Mouse (Mus musculus): ENCODE measurements at regions not wholly inside any gene's neighbourhood (a gene's known extent, or its start where the extent isn't known, plus 50 kb on each side); places are given as distances from the start of the nearest gene placed in this dataset.

DNA sequence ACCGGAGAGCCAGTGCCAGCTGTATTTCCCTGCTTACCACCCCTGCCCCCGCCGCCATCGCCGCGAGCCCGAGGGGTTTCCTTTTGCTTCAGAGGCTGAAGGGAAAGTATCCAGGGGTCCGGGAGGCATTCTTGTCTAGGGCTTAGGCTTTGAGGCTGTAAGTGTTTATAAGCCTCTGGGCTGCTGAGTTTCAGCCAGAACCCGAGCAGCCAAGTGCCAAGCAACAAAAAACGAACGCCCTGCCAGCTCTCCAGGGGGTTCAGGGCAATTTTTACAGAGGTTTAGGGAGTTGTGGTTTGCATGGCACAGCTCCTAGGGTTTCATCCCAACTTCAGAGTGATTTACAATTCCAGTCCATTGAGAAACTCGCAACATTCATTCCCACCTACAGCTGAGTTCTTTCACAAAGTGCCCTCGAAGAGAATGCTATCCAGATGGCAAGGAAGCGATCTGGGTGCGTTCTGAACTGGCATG lies 109.2 kb upstream of the Parp11 start:
- H3K27me3 ChIP-seq (ENCODE audit: control insufficient read depth, insufficient read depth, low read length), result no peaks in the 10 kb centered on the region
- H3K4me3 ChIP-seq (ENCODE audit: low read depth, low read length), result no peak overlapping the region
- 0 out of 2 replicates have a peak overlapping the region, but pooled peaks have one; percentile 30 for H3K9ac ChIP-seq (ENCODE audit: low read length)
- 9% methylated on average over 15 of the region's 15 CpGs for WGBS
- no peaks in the 10 kb centered on the region for H3K36me3 ChIP-seq (ENCODE audit: control insufficient read depth, insufficient read depth, low read length)
- 0 out of 2 replicates have a peak, but pooled peaks have one; percentile 6 for ATAC-seq (ENCODE audit: insufficient read depth, low FRiP score, low TSS enrichment)
- peak overlapping the region; percentile 21 for H3K4me2 ChIP-seq (ENCODE audit: low read depth)
- H3K4me1 ChIP-seq (ENCODE audit: control insufficient read depth, insufficient read depth, low read length), result peaks cover 33% of the 10 kb centered on the region
- DNase-seq (ENCODE audit: low spot score), result no peak
- H3K9me3 ChIP-seq (ENCODE audit: control insufficient read depth, low read length), result no peaks in the 10 kb centered on the region
- H3K27ac ChIP-seq (ENCODE audit: low read depth, low read length), result peak overlapping the region; percentile 91

GRCm38 (mm10) chr6:127338412-127338811 lies 108.2 kb upstream of the Parp11 start:
- Histone ChIP-seq H3K27ac (ENCODE audit: low read depth, low read length) (no peak overlapping the region; the same call in 1 of the 2 replicates), H3K4me2 (ENCODE audit: low read depth) (no peak overlapping the region), H3K36me3 (ENCODE audit: control insufficient read depth, insufficient read depth, low read length) (no peaks in the 10 kb centered on the region), H3K4me1 (ENCODE audit: control insufficient read depth, insufficient read depth, low read length) (peaks cover 33% of the 10 kb centered on the region), H3K9me3 (ENCODE audit: control insufficient read depth, low read length) (no peaks in the 10 kb centered on the region), H3K27me3 (ENCODE audit: control insufficient read depth, insufficient read depth, low read length) (no peaks in the 10 kb centered on the region), H3K9ac (ENCODE audit: low read length) (no peak overlapping the region), H3K4me3 (ENCODE audit: low read depth, low read length) (no peak overlapping the region)
- WGBS, result 29% methylated on average over 6 of the region's 6 CpGs
- ATAC-seq (ENCODE audit: insufficient read depth, low FRiP score, low TSS enrichment) (no peak), DNase-seq (ENCODE audit: low spot score) (no peak)

DNA sequence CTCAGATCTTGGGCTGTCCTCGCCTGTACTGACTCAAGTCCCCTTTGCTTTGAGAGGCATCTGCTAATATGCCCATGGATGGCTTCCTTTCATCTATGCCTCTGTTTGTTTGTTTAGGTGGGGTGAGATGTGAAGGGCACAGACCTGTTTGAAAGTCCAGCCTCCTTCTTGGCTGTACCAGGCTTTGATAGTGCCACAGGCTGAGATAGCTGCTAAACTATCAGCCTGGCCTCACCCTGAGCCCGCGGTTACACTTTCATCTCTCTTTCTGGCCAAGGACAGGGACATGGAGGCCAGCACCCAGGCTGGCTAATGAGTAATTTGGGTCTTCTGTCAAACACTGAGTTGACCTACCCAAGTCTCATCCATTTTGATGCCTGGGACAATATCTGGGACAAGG lies 105.0 kb upstream of the Parp11 start:
- no peaks in the 10 kb centered on the region for H3K36me3 ChIP-seq (ENCODE audit: control insufficient read depth, insufficient read depth, low read length)
- H3K4me1 ChIP-seq (ENCODE audit: control insufficient read depth, insufficient read depth, low read length), result peaks cover 18% of the 10 kb centered on the region
- DNase-seq (ENCODE audit: low spot score) (no peak), ATAC-seq (ENCODE audit: insufficient read depth, low FRiP score, low TSS enrichment) (no peak)
- no peak overlapping the region for H3K4me3 ChIP-seq (ENCODE audit: low read depth, low read length)
- no peak overlapping the region for H3K9ac ChIP-seq (ENCODE audit: low read length)
- H3K27me3 ChIP-seq (ENCODE audit: control insufficient read depth, insufficient read depth, low read length), result no peaks in the 10 kb centered on the region
- H3K4me2 ChIP-seq (ENCODE audit: low read depth), result no peak overlapping the region
- H3K27ac ChIP-seq (ENCODE audit: low read depth, low read length), result no peak overlapping the region
- WGBS, result 94% methylated on average over 3 of the region's 3 CpGs
- no peaks in the 10 kb centered on the region for H3K9me3 ChIP-seq (ENCODE audit: control insufficient read depth, low read length)

DNA sequence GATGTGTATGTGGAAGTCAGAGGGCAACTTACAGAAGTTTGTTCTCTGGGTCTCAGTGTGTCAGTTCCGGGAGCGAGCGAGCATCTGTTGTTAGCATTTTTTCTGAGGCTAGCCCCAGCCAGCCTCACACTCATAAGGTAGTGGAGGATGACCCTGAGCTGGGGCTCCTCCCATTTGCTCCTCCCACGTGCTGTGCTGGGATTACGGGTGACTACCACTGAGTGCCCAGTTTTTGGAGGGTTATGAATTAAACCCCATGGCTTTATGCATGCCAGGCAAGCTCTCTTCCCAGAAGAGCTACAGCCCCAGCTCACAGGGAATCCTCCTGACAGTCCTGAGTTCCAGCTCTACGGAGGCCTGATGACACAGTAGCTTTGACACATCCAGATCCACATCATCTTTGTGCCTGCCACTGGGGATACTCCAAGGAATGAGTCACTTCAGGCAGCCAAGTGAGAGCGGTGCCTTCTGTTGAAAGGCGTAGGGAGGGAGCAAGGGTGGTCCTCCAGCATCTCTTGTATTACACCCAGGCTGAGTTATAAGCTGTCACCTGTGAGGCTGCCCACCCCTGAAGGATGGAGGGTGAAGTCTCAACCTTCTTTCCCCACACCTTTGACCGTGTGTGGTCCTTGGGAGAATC lies 97.8 kb upstream of the Parp11 start:
- Histone ChIP-seq H3K27ac (ENCODE audit: low read depth, low read length) (peak overlapping the region; percentile 35; the same call in 1 of the 2 replicates), H3K36me3 (ENCODE audit: control insufficient read depth, insufficient read depth, low read length) (no peaks in the 10 kb centered on the region), H3K4me3 (ENCODE audit: low read depth, low read length) (no peak overlapping the region), H3K27me3 (ENCODE audit: control insufficient read depth, insufficient read depth, low read length) (no peaks in the 10 kb centered on the region), H3K9ac (ENCODE audit: low read length) (no peak overlapping the region), H3K4me1 (ENCODE audit: control insufficient read depth, insufficient read depth, low read length) (peaks cover 5% of the 10 kb centered on the region), H3K9me3 (ENCODE audit: control insufficient read depth, low read length) (no peaks in the 10 kb centered on the region), H3K4me2 (ENCODE audit: low read depth) (no peak overlapping the region)
- ATAC-seq (ENCODE audit: insufficient read depth, low FRiP score, low TSS enrichment), result no peak
- WGBS, result 78% methylated on average over 9 of the region's 9 CpGs
- DNase-seq (ENCODE audit: low spot score), result no peak

- Histone ChIP-seq H3K27ac (ENCODE audit: low read depth, low read length) (peak overlapping the region; percentile 35; the same call in 1 of the 2 replicates), H3K36me3 (ENCODE audit: control insufficient read depth, insufficient read depth, low read length) (no peaks in the 10 kb centered on the region), H3K4me3 (ENCODE audit: low read depth, low read length) (no peak overlapping the region), H3K4me1 (ENCODE audit: control insufficient read depth, insufficient read depth, low read length) (peaks cover 5% of the 10 kb centered on the region), H3K4me2 (ENCODE audit: low read depth) (no peak overlapping the region), H3K9ac (ENCODE audit: low read length) (no peak overlapping the region), H3K27me3 (ENCODE audit: control insufficient read depth, insufficient read depth, low read length) (no peaks in the 10 kb centered on the region), H3K9me3 (ENCODE audit: control insufficient read depth, low read length) (no peaks in the 10 kb centered on the region)
- 29% methylated on average over 12 of the region's 12 CpGs for WGBS
- DNase-seq (ENCODE audit: low spot score) (peak; percentile 58), ATAC-seq (ENCODE audit: insufficient read depth, low FRiP score, low TSS enrichment) (no peak)
Observed at GRCm38 (mm10) chr6:127349479-127350110, 97.0 kb upstream of the Parp11 start.

- ATAC-seq (ENCODE audit: insufficient read depth, low FRiP score, low TSS enrichment) (no peak), DNase-seq (ENCODE audit: low spot score) (no peak)
- H3K27me3 ChIP-seq (ENCODE audit: control insufficient read depth, insufficient read depth, low read length), result no peaks in the 10 kb centered on the region
- no peak overlapping the region for H3K4me3 ChIP-seq (ENCODE audit: low read depth, low read length)
- H3K4me1 ChIP-seq (ENCODE audit: control insufficient read depth, insufficient read depth, low read length), result peaks cover 5% of the 10 kb centered on the region
- WGBS, result 91% methylated on average over 5 of the region's 5 CpGs
- H3K4me2 ChIP-seq (ENCODE audit: low read depth), result no peak overlapping the region
- H3K9ac ChIP-seq (ENCODE audit: low read length), result no peak overlapping the region
- H3K27ac ChIP-seq (ENCODE audit: low read depth, low read length), result no peak overlapping the region
- no peaks in the 10 kb centered on the region for H3K36me3 ChIP-seq (ENCODE audit: control insufficient read depth, insufficient read depth, low read length)
- H3K9me3 ChIP-seq (ENCODE audit: control insufficient read depth, low read length), result no peaks in the 10 kb centered on the region
Observed at GRCm38 (mm10) chr6:127351691-127352090, 94.9 kb upstream of the Parp11 start.

- WGBS, result 85% methylated on average over 6 of the region's 6 CpGs
- no peak overlapping the region for H3K4me3 ChIP-seq (ENCODE audit: low read depth, low read length)
Observed at GRCm38 (mm10) chr6:127355112-127355511, 91.5 kb upstream of the Parp11 start.

DNA sequence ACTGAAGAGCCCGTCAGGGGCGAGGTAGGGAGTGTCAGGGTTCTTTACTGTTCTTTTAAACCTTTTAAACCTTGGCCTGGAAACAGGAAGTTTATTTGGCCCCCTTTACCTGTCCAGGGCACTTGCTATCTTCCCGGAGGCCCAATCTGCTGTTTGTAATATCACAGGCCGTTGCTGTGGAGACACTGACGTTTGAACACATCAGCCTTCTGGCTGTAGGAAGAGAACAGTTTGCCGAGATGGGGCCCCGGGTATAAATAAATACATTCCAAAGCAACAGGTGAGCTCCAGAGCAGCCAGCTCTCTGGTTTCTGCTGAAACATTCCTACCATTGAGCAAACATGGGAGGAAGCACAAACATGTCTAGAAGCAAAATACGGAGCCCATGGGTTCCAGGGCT lies 90.2 kb upstream of the Parp11 start:
- 0 out of 2 replicates have a peak, but pooled peaks cover 3% of the 10 kb centered on the region for H3K4me1 ChIP-seq (ENCODE audit: control insufficient read depth, insufficient read depth, low read length)
- H3K36me3 ChIP-seq (ENCODE audit: control insufficient read depth, insufficient read depth, low read length), result no peaks in the 10 kb centered on the region
- no peak overlapping the region for H3K9ac ChIP-seq (ENCODE audit: low read length)
- no peak overlapping the region for H3K4me3 ChIP-seq (ENCODE audit: low read depth, low read length)
- WGBS, result 86% methylated on average over 8 of the region's 8 CpGs
- ATAC-seq (ENCODE audit: insufficient read depth, low FRiP score, low TSS enrichment) (no peak), DNase-seq (ENCODE audit: low spot score) (no peak)
- H3K4me2 ChIP-seq (ENCODE audit: low read depth), result no peak overlapping the region
- no peaks in the 10 kb centered on the region for H3K9me3 ChIP-seq (ENCODE audit: control insufficient read depth, low read length)
- H3K27ac ChIP-seq (ENCODE audit: low read depth, low read length), result no peak overlapping the region
- no peaks in the 10 kb centered on the region for H3K27me3 ChIP-seq (ENCODE audit: control insufficient read depth, insufficient read depth, low read length)

More at GRCm38 (mm10) chr6:127355112-127355511, 91.5 kb upstream of the Parp11 start:
- no peaks in the 10 kb centered on the region for H3K27me3 ChIP-seq (ENCODE audit: control insufficient read depth, insufficient read depth, low read length)
- no peaks in the 10 kb centered on the region for H3K36me3 ChIP-seq (ENCODE audit: control insufficient read depth, insufficient read depth, low read length)
- H3K27ac ChIP-seq (ENCODE audit: low read depth, low read length), result no peak overlapping the region
- H3K9me3 ChIP-seq (ENCODE audit: control insufficient read depth, low read length), result no peaks in the 10 kb centered on the region
- no peak for ATAC-seq (ENCODE audit: insufficient read depth, low FRiP score, low TSS enrichment)
- H3K9ac ChIP-seq (ENCODE audit: low read length), result no peak overlapping the region
- H3K4me2 ChIP-seq (ENCODE audit: low read depth), result no peak overlapping the region
- 0 out of 2 replicates have a peak, but pooled peaks cover 3% of the 10 kb centered on the region for H3K4me1 ChIP-seq (ENCODE audit: control insufficient read depth, insufficient read depth, low read length)
- DNase-seq (ENCODE audit: low spot score), result no peak

- H3K27ac ChIP-seq (ENCODE audit: low read depth, low read length), result no peak overlapping the region
- 0 out of 2 replicates have a peak, but pooled peaks cover 5% of the 10 kb centered on the region for H3K4me1 ChIP-seq (ENCODE audit: control insufficient read depth, insufficient read depth, low read length)
- no peak for DNase-seq (ENCODE audit: low spot score)
- no peak overlapping the region for H3K9ac ChIP-seq (ENCODE audit: low read length)
- ATAC-seq (ENCODE audit: insufficient read depth, low FRiP score, low TSS enrichment), result no peak
- no peaks in the 10 kb centered on the region for H3K9me3 ChIP-seq (ENCODE audit: control insufficient read depth, low read length)
- 34% methylated on average over 5 of the region's 5 CpGs for WGBS
- no peak overlapping the region for H3K4me2 ChIP-seq (ENCODE audit: low read depth)
- H3K27me3 ChIP-seq (ENCODE audit: control insufficient read depth, insufficient read depth, low read length), result no peaks in the 10 kb centered on the region
- H3K36me3 ChIP-seq (ENCODE audit: control insufficient read depth, insufficient read depth, low read length), result no peaks in the 10 kb centered on the region
- H3K4me3 ChIP-seq (ENCODE audit: low read depth, low read length), result no peak overlapping the region
Observed at GRCm38 (mm10) chr6:127358805-127359204, 87.8 kb upstream of the Parp11 start.

Data from neural tube, embryonic 11.5 days (tissue).